Mouse (Mus musculus) liver, postnatal 0 days (tissue): ENCODE data around the gene Hnrnph3.

Experiments
- CTCF ChIP-seq: sonication (generic); IDR thresholded peaks from 2 replicates; pipeline ENCODE4 v1.5.1; 2016; ENCODE audit warnings: antibody characterized with exemption, low read depth
- EP300 ChIP-seq: IDR thresholded peaks from 2 replicates; pipeline ENCODE4 v1.6.1; 2016; ENCODE audit warnings: antibody characterized with exemption, low read depth, mild to moderate bottlenecking

DNA sequence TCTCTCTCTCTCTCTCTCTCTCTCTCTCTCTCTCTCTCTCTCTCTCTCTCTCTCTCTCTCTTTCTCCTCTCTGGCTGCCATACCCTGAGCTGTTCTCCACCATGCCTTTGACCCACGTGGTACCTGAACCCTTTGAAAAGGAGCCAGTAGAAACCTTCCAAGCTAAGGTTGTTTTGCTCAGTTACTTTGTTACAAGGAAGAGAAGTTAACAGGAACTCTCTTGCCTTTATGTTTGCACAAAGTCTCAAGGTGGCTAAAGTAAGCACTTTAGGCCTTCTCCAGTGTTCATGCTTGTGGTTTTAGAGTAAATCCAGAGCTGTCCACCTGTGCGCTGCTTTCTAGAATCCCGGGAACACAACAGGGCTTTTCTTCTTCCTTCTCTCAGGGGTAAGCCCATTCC, 8.2 kb upstream of the Hnrnph3 start:
- TF ChIP-seq CTCF (no peak), EP300 (no peak)
